Mouse (Mus musculus) retina, adult 2 months (tissue): ENCODE data around the gene Spdef.

Experiments used
- DNase-seq: peaks from one replicate; pipeline ENCODE4 v3.0.0-alpha.2; 2012; ENCODE audit warnings: low read depth, low spot score

Spdef gene

GRCm38 (mm10) chr17:27678924-27679813 is 49.6 kb downstream of the Spdef start:
- no peak for DNase-seq

GRCm38 (mm10) chr17:27677756-27678155 is 51.0 kb downstream of the Spdef start:
- no peak for DNase-seq

- no peak for DNase-seq
Observed at GRCm38 (mm10) chr17:27676270-27676669, 52.5 kb downstream of the Spdef start.

- DNase-seq, result no peak
Observed at GRCm38 (mm10) chr17:27675453-27675852, 53.3 kb downstream of the Spdef start.

DNA sequence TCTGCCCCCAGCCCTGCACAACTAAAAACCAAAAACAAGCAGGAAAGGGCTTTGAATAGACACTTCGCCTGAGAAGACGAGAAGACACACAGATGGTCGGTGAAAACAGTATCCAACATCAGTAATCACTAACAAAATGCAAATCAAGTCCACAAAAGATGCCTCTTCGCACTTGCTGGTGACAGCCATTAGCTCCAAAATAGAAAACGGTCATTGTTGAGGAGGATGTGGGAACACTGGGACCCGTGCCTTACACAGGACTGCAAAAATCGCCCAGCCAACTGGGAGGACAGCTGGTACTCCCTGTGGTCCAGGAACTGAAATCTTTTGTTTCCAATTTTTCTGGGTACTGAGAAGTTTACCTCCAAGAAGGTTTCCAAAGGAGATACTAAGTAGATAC is 54.8 kb downstream of the Spdef start:
- DNase-seq, result no peak

- DNase-seq, result no peak
Observed at GRCm38 (mm10) chr17:27671720-27672119, 57.0 kb downstream of the Spdef start.
